Mouse (Mus musculus): ENCODE results near the gene Bcor. TPM values are rescaled to one million over a fixed set of nuclear protein-coding genes. Genes with fewer than 3 reads are reported as not detected.

Bcor gene
- polyA plus RNA-seq, 1 experiment from 2014 or later = 4.0 TPM

DNA sequence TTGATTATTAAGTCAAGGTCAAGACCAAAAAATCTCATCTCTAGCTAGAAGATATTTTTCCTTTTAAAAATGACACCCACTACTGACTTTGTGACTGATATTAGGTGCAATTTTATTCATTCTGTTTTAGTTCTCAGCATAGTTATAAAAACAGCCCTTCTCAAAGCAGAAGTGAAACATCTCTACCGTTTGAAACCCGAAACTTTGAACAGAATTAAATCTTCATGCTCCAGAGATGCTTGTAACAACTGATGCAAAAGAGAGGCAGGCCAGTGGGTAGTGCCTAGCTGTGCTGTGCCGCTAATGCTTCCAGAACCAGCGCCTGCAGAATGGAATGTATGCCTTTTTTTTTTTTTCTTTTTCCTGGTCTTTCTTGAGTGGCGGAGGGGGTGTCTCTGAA, 78.0 kb downstream of the Bcor start:
- DNase-seq (no peak), ATAC-seq (no peak)
- H3K9me3 ChIP-seq (ENCODE audit: low read length) = no peaks in the 10 kb centered on the region
- no peaks in the 10 kb centered on the region for H3K36me3 ChIP-seq (replicated peaks; ENCODE audit: insufficient read depth, low read length)
- H3K4me2 ChIP-seq (ENCODE audit: low read depth, low read length) = no peak overlapping the region
- no peak for TF ChIP-seq EP300 (IDR thresholded peaks at IDR 0.05; ENCODE audit: low read depth)
- no peak for TF ChIP-seq CTCF (IDR thresholded peaks at IDR 0.05; ENCODE audit: low read depth)
- no peak overlapping the region for H3K4me3 ChIP-seq (ENCODE audit: low read depth, low read length)
- H3K27me3 ChIP-seq (ENCODE audit: insufficient read depth, low read length) = peaks cover 50% of the 10 kb centered on the region
- 41% methylated on average over 5 of the region's 5 CpGs for WGBS (ENCODE audit: insufficient replicate concordance)
- peaks cover 9% of the 10 kb centered on the region; the same call in 1 of the 2 replicates for H3K4me1 ChIP-seq (ENCODE audit: insufficient read depth)
- no peak overlapping the region for H3K9ac ChIP-seq (replicated peaks)
- H3K27ac ChIP-seq (ENCODE audit: low read depth) = 0 out of 2 replicates have a peak overlapping the region, but pooled peaks have one; percentile 52

DNA sequence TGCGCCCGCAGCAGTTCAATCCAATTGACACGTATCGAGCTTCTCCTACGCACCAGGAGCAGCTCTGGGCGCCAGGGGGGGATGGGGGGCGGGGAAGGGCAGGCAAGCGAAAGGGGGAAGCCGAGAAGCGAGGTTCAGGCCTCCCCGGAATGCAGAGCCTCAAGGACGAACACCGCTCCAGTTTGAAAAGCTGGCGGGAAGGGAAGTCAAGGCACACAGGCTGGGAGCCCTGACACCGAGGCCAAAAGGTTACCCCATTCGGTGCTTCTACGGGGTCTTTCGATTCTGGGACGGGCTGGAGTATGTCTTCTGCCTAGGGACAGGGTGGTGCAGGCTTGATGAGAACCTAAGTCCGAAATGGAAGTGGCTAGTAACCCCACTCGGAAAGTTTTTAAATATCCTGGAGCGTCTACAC, 78.4 kb downstream of the Bcor start:
- TF ChIP-seq CTCF (IDR thresholded peaks at IDR 0.05; ENCODE audit: low read depth) (no peak), EP300 (IDR thresholded peaks at IDR 0.05; ENCODE audit: low read depth) (no peak)

DNA sequence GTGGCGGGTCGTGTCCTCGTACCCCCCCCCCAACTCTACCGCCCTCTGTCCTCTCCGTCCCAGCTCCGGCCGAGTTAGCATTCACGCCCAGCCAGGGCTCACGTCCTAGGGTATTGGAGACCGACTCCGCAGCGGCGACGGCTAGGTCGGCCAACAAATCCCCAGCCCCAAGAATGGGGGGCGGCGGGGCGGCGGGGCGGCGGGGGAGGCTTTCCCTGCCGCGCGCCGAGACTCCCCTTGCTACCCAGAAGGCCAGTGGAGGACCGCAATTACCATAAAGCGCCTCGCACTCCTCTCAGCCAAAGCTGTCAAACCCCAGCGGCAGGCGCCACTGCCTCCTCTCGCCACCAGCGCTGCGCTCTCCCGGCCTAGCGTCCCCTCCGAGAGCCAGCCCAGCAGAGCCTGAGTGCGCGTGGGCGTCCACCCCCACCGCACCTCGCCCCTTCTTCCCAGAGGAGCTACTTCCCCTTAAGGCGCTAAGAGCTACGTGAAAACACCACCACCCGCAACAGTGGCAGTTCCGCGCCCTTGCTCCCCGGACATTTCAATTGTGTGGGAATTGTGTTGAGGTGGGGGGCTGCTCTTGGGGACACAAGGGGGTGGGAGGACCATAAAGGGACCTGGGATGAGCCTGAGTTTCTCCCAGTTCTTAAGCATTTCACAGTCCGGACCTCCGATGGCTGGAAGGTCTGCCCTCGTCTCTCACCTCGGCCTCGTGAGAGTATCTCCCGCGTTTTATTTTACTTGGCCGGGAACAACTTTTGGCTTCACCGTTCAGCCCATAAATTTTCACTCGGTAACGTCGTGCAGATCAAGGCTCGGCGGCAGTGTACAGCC, 79.0 kb downstream of the Bcor start:
- H3K36me3 ChIP-seq (replicated peaks; ENCODE audit: insufficient read depth, low read length) = no peaks in the 10 kb centered on the region
- peak overlapping the region; percentile 93 for H3K4me2 ChIP-seq (ENCODE audit: low read depth, low read length)
- no peaks in the 10 kb centered on the region for H3K9me3 ChIP-seq (ENCODE audit: low read length)
- 6% methylated on average over 50 of the region's 61 CpGs for WGBS (ENCODE audit: insufficient replicate concordance)
- H3K27ac ChIP-seq (ENCODE audit: low read depth) = peak overlapping the region; percentile 73; the same call in 1 of the 2 replicates
- peak overlapping the region; percentile 75 for H3K9ac ChIP-seq (replicated peaks)
- peak overlapping the region; percentile 77 for H3K4me3 ChIP-seq (ENCODE audit: low read depth, low read length)
- TF ChIP-seq CTCF (IDR thresholded peaks at IDR 0.05; ENCODE audit: low read depth) (no peak), EP300 (IDR thresholded peaks at IDR 0.05; ENCODE audit: low read depth) (no peak)
- DNase-seq (peak; percentile 50), ATAC-seq (peak; percentile 30)
- H3K27me3 ChIP-seq (ENCODE audit: insufficient read depth, low read length) = peaks cover 53% of the 10 kb centered on the region
- H3K4me1 ChIP-seq (ENCODE audit: insufficient read depth) = peaks cover 11% of the 10 kb centered on the region

More for the DNA sequence above, 78.4 kb downstream of the Bcor start:
- WGBS (ENCODE audit: insufficient replicate concordance) = 19% methylated on average over 20 of the region's 22 CpGs
- no peaks in the 10 kb centered on the region for H3K9me3 ChIP-seq (ENCODE audit: low read length)
- peak overlapping the region; percentile 77; the same call in 1 of the 2 replicates for H3K4me3 ChIP-seq (ENCODE audit: low read depth, low read length)
- no peak overlapping the region for H3K9ac ChIP-seq (replicated peaks)
- H3K27me3 ChIP-seq (ENCODE audit: insufficient read depth, low read length) = peaks cover 52% of the 10 kb centered on the region
- peaks cover 10% of the 10 kb centered on the region for H3K4me1 ChIP-seq (ENCODE audit: insufficient read depth)
- H3K27ac ChIP-seq (ENCODE audit: low read depth) = peak overlapping the region; percentile 52; the same call in 1 of the 2 replicates
- no peaks in the 10 kb centered on the region for H3K36me3 ChIP-seq (replicated peaks; ENCODE audit: insufficient read depth, low read length)
- peak overlapping the region; percentile 93 for H3K4me2 ChIP-seq (ENCODE audit: low read depth, low read length)
- DNase-seq (no peak), ATAC-seq (no peak)

DNA sequence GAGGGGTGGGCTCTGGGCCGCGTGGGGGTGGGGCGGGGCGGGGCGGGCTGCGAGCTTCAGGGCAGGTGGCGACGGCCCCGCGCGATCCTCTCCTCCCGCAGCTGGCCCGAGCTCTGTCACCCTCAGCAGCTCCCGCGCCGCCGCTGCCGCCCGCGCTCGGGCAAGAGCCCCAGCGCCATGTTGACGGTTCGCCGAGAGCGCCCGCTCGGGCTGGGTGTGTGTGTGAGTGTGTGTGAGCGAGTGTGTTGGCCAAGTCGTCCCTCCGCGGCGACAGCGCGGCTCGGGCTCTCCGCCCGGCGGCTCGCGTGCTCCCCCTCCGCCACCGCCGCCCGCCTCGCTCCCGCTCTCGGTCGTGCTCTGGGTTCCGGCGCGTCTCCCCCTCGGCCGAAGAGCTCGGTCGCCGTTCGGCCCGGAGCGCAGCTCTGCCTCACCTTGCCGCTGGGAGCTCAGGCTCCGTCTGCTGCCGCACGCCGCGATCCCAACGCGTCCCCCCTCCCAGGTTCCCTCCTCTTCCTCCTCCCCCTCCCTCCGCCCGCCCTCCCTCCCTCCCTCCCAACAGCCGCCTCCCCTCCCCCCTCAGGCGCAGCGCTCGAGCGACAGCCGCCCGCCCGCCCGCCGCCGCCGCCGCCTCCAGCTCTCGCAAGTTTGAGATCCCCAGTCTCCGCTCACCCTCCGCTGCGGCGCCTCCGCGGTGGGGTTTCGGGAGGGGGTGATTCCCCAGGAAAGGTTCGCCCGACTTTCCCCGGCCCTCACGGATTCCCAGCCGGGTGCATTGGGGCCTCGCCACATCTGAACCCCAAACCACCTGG, 79.9 kb downstream of the Bcor start:
- peak overlapping the region; percentile 77 for H3K4me3 ChIP-seq (ENCODE audit: low read depth, low read length)
- peak; percentile 60 for ATAC-seq
- no peaks in the 10 kb centered on the region for H3K36me3 ChIP-seq (replicated peaks; ENCODE audit: insufficient read depth, low read length)
- peak overlapping the region; percentile 75 for H3K9ac ChIP-seq (replicated peaks)
- DNase-seq = peak; percentile 76
- H3K27me3 ChIP-seq (ENCODE audit: insufficient read depth, low read length) = peaks cover 49% of the 10 kb centered on the region
- peaks cover 11% of the 10 kb centered on the region for H3K4me1 ChIP-seq (ENCODE audit: insufficient read depth)
- no peaks in the 10 kb centered on the region for H3K9me3 ChIP-seq (ENCODE audit: low read length)
- peak overlapping the region; percentile 93 for H3K4me2 ChIP-seq (ENCODE audit: low read depth, low read length)
- peak overlapping the region; percentile 73 for H3K27ac ChIP-seq (ENCODE audit: low read depth)
- no peak for TF ChIP-seq EP300 (IDR thresholded peaks at IDR 0.05; ENCODE audit: low read depth)
- TF ChIP-seq CTCF (IDR thresholded peaks at IDR 0.05; ENCODE audit: low read depth) = no peak
- WGBS (ENCODE audit: insufficient replicate concordance) = 8% methylated on average over 49 of the region's 97 CpGs

DNA sequence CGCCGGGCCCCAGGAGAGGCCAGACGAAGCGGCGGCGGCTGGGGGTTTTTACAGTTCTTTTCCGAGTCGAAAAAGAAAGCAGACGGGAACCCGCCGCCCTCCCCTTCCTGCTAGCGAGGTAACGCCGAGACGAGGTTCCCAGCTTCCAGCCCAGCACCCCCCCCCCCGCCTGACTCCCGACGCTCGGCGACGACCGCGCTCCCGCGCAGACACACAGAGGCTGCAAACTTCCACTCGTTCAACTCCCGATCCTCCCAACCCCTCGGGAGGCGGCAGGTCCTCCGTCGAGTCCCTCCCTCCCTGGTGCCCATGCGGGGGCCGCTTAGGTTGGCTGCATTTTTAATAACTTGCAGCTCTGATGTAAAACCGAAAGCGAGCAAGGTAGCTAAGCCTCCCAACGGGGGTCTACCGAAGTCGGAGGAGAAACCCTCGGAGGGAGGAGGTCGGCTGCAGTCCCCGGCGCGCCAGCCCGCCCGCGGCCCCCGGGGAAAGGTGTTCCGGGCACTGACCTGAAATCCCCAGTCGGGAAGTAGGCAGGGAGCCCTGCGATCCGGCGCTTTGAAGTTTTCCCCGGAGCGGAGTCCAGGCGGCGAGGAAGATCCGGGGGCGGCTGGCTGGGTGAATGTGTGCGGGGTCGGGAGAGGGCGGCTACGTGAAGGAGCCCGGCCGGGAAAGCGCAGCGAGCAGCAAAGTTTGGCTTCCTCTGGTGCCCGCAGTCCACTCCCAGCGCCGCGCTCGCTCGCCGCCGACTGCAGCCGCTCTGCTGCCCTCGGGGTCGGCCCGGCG, 80.7 kb downstream of the Bcor start:
- Histone ChIP-seq H3K27ac (ENCODE audit: low read depth) (peak overlapping the region; percentile 73), H3K4me2 (ENCODE audit: low read depth, low read length) (peak overlapping the region; percentile 93), H3K9me3 (ENCODE audit: low read length) (no peaks in the 10 kb centered on the region), H3K36me3 (replicated peaks; ENCODE audit: insufficient read depth, low read length) (no peaks in the 10 kb centered on the region), H3K4me1 (ENCODE audit: insufficient read depth) (peaks cover 8% of the 10 kb centered on the region), H3K27me3 (ENCODE audit: insufficient read depth, low read length) (peaks cover 44% of the 10 kb centered on the region), H3K4me3 (ENCODE audit: low read depth, low read length) (peak overlapping the region; percentile 77), H3K9ac (replicated peaks) (peak overlapping the region; percentile 75)
- ATAC-seq (peak; percentile 9; the same call in 1 of the 2 replicates), DNase-seq (peak; percentile 54)
- WGBS (ENCODE audit: insufficient replicate concordance) = 3% methylated on average over 56 of the region's 79 CpGs
- no peak for TF ChIP-seq EP300 (IDR thresholded peaks at IDR 0.05; ENCODE audit: low read depth)
- no peak for TF ChIP-seq CTCF (IDR thresholded peaks at IDR 0.05; ENCODE audit: low read depth)

All from liver, postnatal 0 days (tissue).